Mouse (Mus musculus) layer of hippocampus, adult 9-11 months (tissue): ENCODE data around the gene Atp6ap1.

ENCODE experiments used
- DNase-seq: peaks from one replicate; pipeline ENCODE4 v3.0.0; 2022

Gene Atp6ap1

DNA sequence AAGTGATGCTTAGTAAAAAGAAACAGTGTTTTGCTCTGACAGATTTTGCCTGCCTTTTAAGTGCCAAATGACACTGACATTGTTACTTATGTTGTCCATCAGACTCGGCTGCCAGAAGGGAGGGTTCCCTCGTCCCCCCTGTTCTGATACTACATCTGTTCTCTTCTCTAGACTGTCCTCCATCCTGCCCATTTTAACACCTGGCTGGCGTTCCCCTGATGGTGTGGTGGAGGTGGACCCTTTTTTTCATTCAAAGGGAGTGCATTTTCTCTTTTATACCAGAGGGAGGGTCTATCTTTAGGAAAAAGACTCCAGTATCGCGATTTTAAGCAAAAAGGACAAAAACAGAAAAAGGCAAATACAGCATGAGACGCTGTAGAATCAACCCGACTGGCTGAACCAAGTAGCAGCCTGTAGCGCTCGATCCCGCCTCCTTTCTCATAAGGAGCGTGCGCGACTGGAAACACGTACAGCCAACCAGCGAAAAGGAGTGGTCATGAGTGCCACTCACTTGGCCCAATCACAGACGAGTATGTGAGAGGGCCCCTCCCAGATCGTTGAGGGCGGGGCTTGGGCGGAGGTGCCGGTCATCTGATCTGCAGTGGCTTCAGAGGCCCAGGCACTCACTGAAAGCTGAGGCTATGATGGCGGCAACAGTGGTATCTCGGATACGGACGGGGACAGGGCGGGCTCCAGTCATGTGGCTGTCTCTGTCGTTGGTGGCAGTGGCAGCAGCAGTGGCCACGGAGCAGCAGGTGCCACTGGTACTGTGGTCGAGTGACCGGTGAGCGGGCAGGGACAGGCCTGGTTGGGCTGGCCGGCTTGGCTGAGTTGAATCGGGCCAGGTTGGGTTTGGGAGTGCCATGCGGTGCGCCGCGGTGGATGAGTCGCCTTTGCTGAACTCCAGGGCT is at the start of gene Atp6ap1:
TSS of gene Atp6ap1 (plus strand) at position 560 of the 911 bp plus-strand sequence.
- DNase-seq: peak; percentile 96

DNA sequence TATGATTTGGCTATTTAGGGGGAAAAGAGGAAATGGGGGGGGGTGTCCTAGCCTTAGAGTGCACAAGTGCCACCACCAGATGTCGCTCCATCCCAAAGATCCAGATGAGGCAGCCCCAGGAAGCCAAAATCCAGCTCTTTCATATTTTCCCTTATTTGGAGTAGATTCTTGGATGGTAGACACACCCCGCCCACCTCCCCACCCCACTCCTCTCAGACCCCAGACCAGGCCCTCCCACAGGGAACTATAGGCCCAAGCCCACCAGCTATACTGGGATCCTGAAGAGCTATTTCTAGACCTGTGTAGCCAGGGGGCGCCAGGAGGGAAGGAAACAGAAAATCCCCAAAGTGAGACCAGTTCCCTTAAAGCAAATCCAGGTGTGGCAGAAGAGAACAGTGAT is 48.2 kb upstream of the Atp6ap1 start:
- DNase-seq: no peak

GRCm38 (mm10) chrX:74249615-74250014 is 47.3 kb upstream of the Atp6ap1 start, which contains the start of gene Flna:
Gene Flna (minus strand): TSS chrX:74249820.
- peak; percentile 67 for DNase-seq

- peak; percentile 94 for DNase-seq
These were observed 42.6 kb upstream of the Atp6ap1 start, which contains the start of gene Emd for GRCm38 (mm10) chrX:74254153-74254887. Gene Emd (plus strand): TSS chrX:74254687.

DNA sequence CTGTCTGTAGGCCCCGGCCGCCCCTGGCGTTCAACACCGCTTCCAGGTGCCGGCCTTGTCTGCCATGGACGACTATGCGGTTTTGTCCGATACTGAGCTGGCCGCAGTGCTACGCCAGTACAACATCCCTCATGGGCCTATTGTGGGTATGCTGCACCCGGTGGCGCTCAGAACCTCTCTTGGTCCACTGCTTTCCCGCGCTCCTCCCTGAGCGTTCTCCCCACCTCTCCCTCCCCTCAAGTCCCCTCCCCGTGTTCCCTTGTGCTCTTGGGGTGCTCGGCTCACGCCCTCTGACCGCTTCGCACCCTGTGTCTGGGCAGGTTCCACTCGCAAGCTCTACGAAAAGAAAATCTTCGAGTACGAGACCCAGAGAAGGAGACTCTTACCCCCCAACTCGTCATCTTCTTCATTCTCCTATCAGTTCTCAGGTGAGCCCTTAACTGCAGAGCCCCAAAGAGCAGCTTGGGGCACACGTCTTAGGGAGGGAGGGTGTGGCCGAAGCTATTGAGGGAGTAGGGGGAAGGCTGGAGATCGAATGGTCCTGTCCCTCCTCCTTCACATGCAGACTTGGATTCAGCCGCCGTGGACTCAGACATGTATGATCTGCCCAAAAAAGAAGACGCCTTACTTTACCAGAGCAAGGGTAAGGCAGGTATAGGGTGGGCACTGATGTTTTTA is 41.9 kb upstream of the Atp6ap1 start:
- no peak for DNase-seq

DNA sequence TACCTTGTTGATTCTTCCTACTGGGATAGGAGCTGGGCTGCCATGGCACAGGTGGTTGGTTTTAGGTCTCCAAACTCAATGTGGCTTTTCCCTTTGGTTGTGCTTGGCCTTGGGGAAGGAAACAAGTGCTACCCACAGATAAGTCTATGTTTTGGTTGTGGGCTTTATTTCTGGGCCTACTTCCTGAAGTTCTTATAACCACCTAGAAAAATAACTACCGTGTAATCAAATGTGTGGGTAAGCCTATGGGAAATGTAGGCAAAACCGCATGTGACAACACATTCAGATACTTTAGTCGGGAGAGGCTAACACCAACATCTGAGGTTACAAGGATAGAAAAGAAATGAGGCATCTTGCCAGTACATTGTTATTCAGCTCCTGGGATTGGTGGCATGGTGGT is 39.2 kb upstream of the Atp6ap1 start:
- DNase-seq: no peak

GRCm38 (mm10) chrX:74269736-74270061 is 27.2 kb upstream of the Atp6ap1 start:
- peak; percentile 32 for DNase-seq

GRCm38 (mm10) chrX:74270062-74270901 is 26.6 kb upstream of the Atp6ap1 start, which contains the start of gene Rpl10:
Gene Rpl10 (plus strand): TSS chrX:74270812.
- peak; percentile 97 for DNase-seq

DNA sequence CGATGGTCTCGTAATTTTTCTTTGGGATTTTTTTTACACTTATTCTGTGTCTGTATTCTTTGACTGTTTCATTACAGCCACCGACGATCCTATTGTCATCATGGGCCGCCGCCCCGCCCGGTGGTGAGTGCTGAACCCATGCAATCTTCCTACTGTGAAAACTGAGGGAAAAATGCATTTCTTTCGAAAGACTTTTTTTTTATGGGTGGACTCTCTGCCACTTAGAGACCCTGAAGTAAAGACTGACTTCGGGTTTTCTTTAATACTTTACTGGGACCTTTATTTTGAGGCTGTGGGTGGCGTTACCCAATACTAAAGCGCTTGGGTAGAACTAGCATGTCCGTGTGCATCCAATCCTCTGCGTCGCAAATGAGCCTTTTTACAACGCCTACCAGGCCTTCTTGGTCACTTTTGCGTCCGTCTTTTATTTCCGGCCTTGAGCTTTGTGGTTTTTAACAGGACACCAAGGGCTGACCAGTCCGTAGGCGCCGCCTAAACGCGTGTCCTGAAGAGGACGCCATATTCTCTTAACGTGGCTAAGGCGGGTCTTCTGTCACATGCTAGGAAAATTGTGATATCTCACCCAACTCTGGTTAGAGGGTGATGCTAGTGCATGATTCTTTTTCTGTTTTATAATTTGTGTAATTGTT is 25.9 kb upstream of the Atp6ap1 start:
- peak; percentile 27 for DNase-seq

DNA sequence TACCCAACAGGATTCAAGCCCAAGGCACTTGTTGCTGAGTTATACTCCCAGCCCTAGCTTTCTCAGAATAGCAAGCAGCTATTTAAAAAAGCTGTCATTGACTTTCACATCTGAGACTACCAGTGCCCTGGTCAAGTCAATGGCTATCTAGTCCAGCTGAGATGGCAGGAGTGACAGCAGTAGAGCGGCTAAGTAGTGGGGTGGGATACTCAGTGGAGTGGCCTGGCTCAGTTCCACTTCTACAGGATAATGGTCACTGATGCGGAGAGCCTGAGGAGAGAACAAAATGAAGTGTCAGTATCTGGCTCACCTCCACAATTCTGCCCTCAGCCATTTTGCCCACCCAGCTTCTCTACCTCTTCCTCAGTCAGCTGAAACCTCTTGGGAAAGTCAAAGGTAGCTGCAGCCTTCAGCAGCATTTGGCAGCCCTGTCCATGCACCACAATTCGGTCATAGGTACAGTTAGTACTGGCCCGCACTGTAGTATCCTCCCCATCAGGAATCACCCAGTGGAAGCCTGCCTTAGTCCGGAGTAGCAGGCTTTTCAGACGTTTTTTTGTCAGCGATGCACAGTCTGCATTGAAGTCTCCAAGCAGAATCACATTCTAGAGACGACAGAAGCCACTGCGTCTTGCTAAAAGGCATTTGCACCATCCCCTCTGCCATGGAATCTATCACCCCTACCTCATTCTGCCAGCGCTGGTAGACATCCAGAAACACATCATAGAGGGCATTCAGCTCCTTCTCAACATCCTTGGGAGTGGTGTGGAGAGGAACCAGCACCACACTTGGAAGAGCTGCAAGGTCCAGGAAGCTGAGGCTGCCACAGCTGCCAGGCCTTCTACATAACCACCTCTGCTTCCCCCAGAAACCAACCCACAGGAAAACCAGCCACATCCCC is 23.2 kb upstream of the Atp6ap1 start:
- DNase-seq: no peak

DNA sequence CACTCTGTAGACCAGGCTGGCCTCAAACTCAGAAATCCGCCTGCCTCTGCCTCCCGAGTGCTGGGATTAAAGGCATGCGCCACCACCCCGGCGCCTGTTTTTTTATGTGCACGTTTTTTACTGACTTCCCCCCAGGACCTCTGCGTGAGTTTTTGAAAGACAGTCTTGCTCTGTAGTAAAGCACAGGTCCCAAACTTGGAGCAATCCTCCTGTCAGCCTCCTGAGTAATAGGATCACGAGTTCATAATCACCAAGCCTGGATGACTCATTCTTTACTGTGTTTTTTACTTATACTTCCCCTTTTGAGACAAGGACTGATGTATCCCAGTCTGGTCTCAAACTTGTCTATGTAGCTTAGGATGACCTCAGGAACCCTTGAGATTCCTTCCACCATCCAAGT is 19.0 kb upstream of the Atp6ap1 start:
- no peak for DNase-seq

- no peak for DNase-seq
These were observed 15.7 kb upstream of the Atp6ap1 start for GRCm38 (mm10) chrX:74281041-74281731.

GRCm38 (mm10) chrX:74281732-74282394 is 15.0 kb upstream of the Atp6ap1 start, which contains the start of the genes Taz and Dnase1l1:
Gene Taz (plus strand): TSS chrX:74281912.
Gene Dnase1l1 (minus strand): TSS chrX:74282337.
- peak; percentile 64 for DNase-seq

GRCm38 (mm10) chrX:74282395-74283091 is 14.4 kb upstream of the Atp6ap1 start:
- DNase-seq: peak; percentile 87

- no peak for DNase-seq
These were observed 13.8 kb upstream of the Atp6ap1 start for GRCm38 (mm10) chrX:74283092-74283437.

DNA sequence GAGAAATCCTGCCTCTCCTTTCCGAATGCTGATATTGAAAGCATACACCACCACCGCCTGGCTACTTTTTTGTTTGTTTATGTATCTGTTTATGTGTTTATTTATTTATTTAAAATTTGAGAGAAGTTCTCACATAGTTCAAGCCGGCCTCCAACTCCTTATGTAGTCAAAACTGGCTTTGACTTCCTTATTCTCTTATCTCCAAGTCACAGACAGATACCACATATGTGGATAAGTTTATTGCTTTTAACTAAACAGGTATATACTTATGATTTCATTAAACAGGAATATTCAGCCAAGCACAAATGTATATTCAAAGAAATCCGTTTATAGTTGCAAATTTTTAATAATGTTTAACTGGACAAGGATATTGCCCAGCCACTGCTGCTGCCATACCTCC is 3.5 kb upstream of the Atp6ap1 start:
- DNase-seq: no peak

DNA sequence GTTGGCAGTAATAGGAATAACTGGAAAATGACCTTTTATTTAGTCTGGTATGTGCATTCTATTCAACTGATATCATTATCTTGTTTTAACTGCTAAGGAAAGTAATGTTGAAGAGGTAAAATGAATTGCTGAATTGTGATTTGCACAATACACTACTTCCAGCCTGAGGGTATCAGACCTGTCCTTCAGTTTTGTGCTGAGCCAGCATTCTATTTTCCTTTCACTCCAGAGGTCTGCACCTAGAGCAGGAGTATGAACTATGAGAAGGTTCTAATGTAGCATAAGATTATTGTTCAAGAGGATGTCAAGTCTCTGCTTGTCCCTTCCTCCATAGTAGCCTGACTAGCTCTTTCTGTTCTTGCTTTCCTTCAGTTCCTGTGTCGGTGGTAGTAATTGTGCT is 1.5 kb downstream of the Atp6ap1 start:
- no peak for DNase-seq

GRCm38 (mm10) chrX:74299721-74300120 is 2.8 kb downstream of the Atp6ap1 start:
- no peak for DNase-seq
